Mouse (Mus musculus) layer of hippocampus, adult 8-10 months (tissue): ENCODE data around the gene Phf11b. TPM values are rescaled to one million over a fixed set of nuclear protein-coding genes. Genes with fewer than 3 reads are reported as not detected.
"Not testable (repeated sequence)": the region's sequence is repeated elsewhere in the genome, so short reads cannot be mapped to it uniquely, and the experiment has no call there.

ENCODE experiments used
- DNase-seq, 2 experiments: peaks; one replicate each; pipeline ENCODE4 v3.0.0; 2022; ENCODE audit warnings: low spot score in 2 of 2
- total RNA-seq, 4 experiments: library from RNA; stranded (reverse); gene quantifications; 2 replicates each; pipeline ENCODE4 v1.2.4; 2022

Phf11b gene
- 1 to 10 TPM in 2 of 4 experiments, under 1 TPM in 1, not detected in 1; 0.41 to 4.3 (median 2.3) TPM for total RNA-seq

DNA sequence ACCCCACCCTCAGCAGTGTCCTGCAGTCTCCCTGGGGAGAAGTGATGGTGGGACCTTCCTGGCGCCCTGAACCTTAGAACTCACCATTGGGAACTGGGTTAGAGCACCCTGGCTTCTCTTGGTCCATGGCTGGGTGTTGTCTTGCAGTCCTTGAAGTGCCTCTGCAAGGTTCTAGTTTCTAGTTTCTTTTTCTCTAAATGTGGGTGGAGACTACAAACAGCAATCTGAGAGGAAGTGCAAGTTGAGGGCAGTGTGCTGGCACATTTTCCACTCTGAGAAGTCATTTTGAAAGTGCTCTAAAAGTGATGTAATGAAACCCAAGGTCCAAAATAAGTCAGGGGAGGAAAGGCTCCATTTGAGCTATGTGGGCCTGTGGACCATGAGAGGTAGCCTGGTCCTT, at the start of gene Phf11b:
Gene Phf11b (minus strand): TSS at position 163 of the 400 bp plus-strand sequence.
- DNase-seq: not testable (repeated sequence)

- DNase-seq: peak; percentile 17 to 47
These were observed 49.0 kb upstream of the Phf11b start for GRCm38 (mm10) chr14:59390181-59390580.

DNA sequence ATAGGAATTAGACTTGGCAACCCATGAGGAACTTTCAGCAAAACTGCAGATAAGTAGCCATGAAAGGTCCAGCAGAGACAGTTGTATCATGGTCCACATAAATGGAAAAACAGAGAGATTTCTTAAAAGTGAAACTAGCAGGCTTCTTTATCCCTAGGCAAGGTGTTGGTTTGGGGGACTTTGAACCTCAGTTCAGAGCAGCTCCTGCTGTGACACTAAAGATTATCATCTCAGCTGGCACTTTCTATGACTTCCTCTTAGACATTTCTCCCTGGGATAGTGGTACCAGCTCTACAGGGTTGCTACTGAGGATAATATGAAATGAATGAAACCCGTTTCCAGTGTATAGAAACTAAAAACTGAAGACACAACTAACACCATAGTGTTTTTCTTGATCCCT, 48.4 kb upstream of the Phf11b start:
- no peak for DNase-seq

DNA sequence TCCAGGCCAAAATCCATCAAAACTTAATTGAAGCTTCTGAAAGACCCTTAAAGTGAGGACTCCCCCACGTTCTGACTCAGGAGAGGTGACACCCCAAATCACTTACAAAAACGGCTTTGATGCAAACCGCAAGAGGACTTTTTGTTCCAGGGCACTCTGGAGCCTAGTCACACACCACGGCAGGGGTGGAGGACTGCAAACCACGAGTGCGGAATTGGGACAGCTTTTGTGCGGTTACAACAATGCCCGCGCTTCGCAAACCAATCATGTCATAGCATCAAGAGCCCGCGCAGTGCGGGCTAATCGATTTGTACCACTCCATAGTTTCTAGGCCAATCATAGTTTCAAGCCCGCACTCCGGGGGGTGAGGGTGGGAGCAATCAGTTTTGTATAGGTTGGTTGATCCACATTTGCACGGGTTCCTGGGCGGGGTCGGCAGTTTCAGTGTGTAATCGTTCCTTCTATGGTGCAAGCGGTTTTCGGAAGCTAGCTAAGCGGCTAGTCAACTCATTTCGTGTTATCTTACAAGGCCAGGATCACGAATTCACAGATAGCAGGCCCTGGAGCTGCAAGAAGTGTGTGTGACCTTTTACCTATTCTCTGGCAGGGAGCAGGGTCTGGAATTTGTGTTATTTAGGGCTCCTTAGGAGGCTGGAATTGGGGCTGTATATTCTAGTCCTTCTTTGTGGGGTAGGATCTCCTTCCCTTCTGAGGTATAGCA, 29.4 kb upstream of the Phf11b start:
- no peak for DNase-seq

- DNase-seq: no peak
These were observed 25.4 kb upstream of the Phf11b start for GRCm38 (mm10) chr14:59366386-59367105.

DNA sequence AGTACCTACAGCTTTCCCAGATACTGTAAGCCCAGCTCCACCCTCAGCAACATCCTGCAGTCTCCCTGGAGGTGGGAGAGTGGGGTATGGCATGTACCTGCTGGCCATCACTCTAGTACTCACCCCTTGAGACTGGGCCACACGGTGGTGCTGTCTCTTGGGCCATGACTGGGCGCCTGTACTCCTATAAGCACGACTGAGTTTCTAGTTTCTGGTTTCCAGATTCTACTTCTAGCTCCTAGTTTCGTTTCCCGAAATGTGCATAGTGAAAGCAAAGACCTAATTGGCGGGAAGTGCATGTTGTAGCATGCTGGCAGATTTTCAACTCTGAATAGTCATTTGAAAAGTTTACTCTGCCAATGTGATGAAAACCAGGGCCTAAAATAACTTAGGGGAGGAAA, 24.1 kb upstream of the Phf11b start, which contains the start of gene Phf11d:
Gene Phf11d (minus strand): TSS at position 227 of the 401 bp plus-strand sequence.
- peak in 1 of 2 experiments; percentile 4 for DNase-seq

DNA sequence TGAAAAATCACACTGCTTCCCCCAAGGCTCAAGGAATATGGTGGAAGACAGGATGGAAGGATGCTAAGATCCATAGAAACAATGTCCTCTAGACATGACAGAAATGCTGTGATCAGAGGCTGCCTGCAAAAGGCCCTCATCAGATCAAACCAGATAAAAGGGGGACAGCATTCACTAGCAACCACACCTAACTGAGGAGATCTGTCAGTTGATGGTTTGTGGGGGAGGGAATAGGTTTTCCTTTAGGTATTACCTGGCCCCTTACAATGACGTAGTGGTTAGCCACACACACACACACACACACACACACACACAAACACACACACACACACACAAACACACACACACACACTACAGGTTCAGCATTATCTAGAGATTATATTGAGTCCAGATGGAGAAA, 1.6 kb downstream of the Phf11b start:
- no peak for DNase-seq

GRCm38 (mm10) chr14:59336056-59336455, 5.1 kb downstream of the Phf11b start:
- not testable (repeated sequence) for DNase-seq

DNA sequence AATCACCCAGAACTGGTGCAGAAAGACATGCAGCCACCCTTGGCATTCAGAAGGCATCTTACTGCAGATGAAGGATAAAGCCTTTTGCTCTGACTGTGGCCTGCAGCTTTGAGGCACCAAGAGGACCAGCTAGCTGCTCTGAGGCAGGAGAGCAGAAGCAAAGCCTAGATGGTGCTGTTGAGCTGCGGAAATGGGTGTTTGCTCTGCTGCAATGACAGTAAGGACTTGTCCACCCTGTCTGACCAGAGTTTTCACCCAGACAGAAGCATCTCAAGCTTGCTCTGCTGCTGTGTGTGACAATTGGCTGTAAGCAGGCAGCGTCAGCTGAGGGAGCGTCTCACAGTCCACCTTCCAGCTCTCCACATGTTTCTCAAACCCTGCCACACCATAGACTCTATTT, 10.7 kb downstream of the Phf11b start:
- DNase-seq: peak; percentile 15 to 35

DNA sequence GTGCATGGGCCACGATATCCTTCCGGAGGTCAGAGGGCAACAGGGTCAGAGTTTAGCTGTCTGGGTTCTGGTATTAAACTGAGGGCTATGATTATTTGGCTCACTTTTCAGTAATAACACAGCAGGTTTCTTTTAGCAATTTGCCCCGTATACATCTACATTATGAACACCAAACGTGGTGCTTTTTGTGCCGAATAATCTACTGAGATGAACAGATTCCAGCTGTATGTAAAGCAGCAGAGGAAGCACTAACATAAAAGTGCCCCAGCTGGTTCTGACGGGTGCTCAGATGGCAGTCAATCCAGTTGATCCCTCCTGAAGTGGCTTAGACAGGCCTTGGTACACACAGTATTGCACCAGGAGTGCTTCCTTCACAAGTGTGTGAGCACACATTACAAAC, 21.2 kb downstream of the Phf11b start:
- DNase-seq: not testable (repeated sequence)

GRCm38 (mm10) chr14:59319036-59319435, 22.1 kb downstream of the Phf11b start:
- not testable (repeated sequence) for DNase-seq

- not testable (repeated sequence) for DNase-seq
These were observed 43.8 kb downstream of the Phf11b start, which contains the start of gene Phf11a for GRCm38 (mm10) chr14:59297391-59297790. Gene Phf11a (minus strand): TSS chr14:59297522.

- not testable (repeated sequence) for DNase-seq
These were observed 49.4 kb downstream of the Phf11b start for GRCm38 (mm10) chr14:59291769-59292168.

GRCm38 (mm10) chr14:59274961-59275360, 66.2 kb downstream of the Phf11b start:
- DNase-seq: not testable (repeated sequence)

Other genes with a start within 250 kb of the Phf11b start
- gene 1700129C05Rik, start 198.5 kb downstream of the Phf11b start, total RNA-seq: not detected
- not detected for gene Gm5142, start 162.6 kb downstream of the Phf11b start, total RNA-seq
- 10 to 100 TPM; 39.5 to 45.9 (median 41.7) TPM for gene Rcbtb1, start 140.1 kb downstream of the Phf11b start, total RNA-seq
- not detected for gene Gm6904, start 81.1 kb downstream of the Phf11b start, total RNA-seq
- under 1 TPM in 2 of 4 experiments, not detected in 2; 0.75 to 0.99 TPM for gene Phf11a, start 43.8 kb downstream of the Phf11b start, total RNA-seq
- 1 to 10 TPM in 2 of 4 experiments, under 1 TPM in 2; 0.87 to 4.0 (median 1.3) TPM for gene Phf11d, start 24.1 kb upstream of the Phf11b start, total RNA-seq
- gene Phf11c, start 54.0 kb upstream of the Phf11b start, total RNA-seq: under 1 TPM; 0.45 to 0.95 (median 0.70) TPM
- 1 to 10 TPM; 4.3 to 7.1 (median 5.6) TPM for gene Setdb2, start 99.5 kb upstream of the Phf11b start, total RNA-seq
- 10 to 100 TPM; 23.0 to 26.7 (median 26.1) TPM for gene Cab39l, start 99.6 kb upstream of the Phf11b start, total RNA-seq